Mouse (Mus musculus) layer of hippocampus, postnatal 10 days (tissue): Measurements from ENCODE around the gene Myadm. TPM values are rescaled to one million over a fixed set of nuclear protein-coding genes. Genes with fewer than 3 reads are reported as not detected.

ENCODE experiments used
- total RNA-seq, 2 experiments: library from RNA; stranded (reverse); gene quantifications; 2 replicates each; pipeline ENCODE4 v1.2.3; 2021

The Myadm gene
- total RNA-seq, 2 experiments from 2014 or later: 89.7 to 91.6 TPM

Other genes starting within 250 kb of the Myadm start
- gene AU018091, start 119.9 kb upstream of the Myadm start, total RNA-seq: not detected
- under 1 TPM; 0.11 to 0.18 TPM for gene Nlrp12, start 39.3 kb upstream of the Myadm start, total RNA-seq
- 100 to 1,000 TPM; 448 to 472 TPM for gene Prkcg, start 99 bp downstream of the Myadm start, total RNA-seq
- 100 to 1,000 TPM; 114 to 119 TPM for gene Cacng7, start 43.9 kb downstream of the Myadm start, total RNA-seq
- 100 to 1,000 TPM; 294 to 302 TPM for gene Cacng8, start 101.6 kb downstream of the Myadm start, total RNA-seq
- 1 to 10 TPM in 1 of 2 experiments, under 1 TPM in 1; 0.56 to 1.2 TPM for gene Cacng6, start 135.1 kb downstream of the Myadm start, total RNA-seq
- not detected for gene Tarm1, start 213.5 kb downstream of the Myadm start, total RNA-seq